Mouse (Mus musculus) lung, postnatal 36 days (tissue): ENCODE measurements around the gene Polk.

Experiments
- DNase-seq: peaks from one replicate; pipeline ENCODE4 v3.0.0; 2022; ENCODE audit warnings: mixed read lengths

The Polk gene

GRCm38 (mm10) chr13:96542081-96542889, at the start of gene Polk, which contains the start of gene Col4a3bp:
Gene Polk (minus strand): TSS chr13:96542579.
Gene Col4a3bp (plus strand): TSS chr13:96542618.
- DNase-seq: peak; percentile 99

GRCm38 (mm10) chr13:96588642-96589041, 46.3 kb upstream of the Polk start:
- no peak for DNase-seq

GRCm38 (mm10) chr13:96586540-96586939, 44.2 kb upstream of the Polk start:
- DNase-seq: no peak

- DNase-seq: no peak
These were observed 41.8 kb upstream of the Polk start for GRCm38 (mm10) chr13:96584201-96584600.

- no peak for DNase-seq
These were observed 37.6 kb upstream of the Polk start for GRCm38 (mm10) chr13:96579979-96580378.

GRCm38 (mm10) chr13:96579104-96579503, 36.7 kb upstream of the Polk start:
- DNase-seq: no peak

- DNase-seq: peak; percentile 68
These were observed 31.8 kb upstream of the Polk start for GRCm38 (mm10) chr13:96574170-96574569.

GRCm38 (mm10) chr13:96571016-96571361, 28.6 kb upstream of the Polk start:
- no peak for DNase-seq

- DNase-seq: peak; percentile 23
These were observed 28.1 kb upstream of the Polk start for GRCm38 (mm10) chr13:96570313-96571015.

GRCm38 (mm10) chr13:96567977-96568376, 25.6 kb upstream of the Polk start:
- no peak for DNase-seq

GRCm38 (mm10) chr13:96555099-96555498, 12.7 kb upstream of the Polk start:
- DNase-seq: no peak

- peak; percentile 36 for DNase-seq
These were observed 5.6 kb upstream of the Polk start for GRCm38 (mm10) chr13:96547941-96548340.

- no peak for DNase-seq
These were observed 4.9 kb upstream of the Polk start for GRCm38 (mm10) chr13:96547250-96547649.

- peak; percentile 48 for DNase-seq
These were observed 2.1 kb upstream of the Polk start for GRCm38 (mm10) chr13:96544506-96544905.

GRCm38 (mm10) chr13:96542901-96543891, 817 bp upstream of the Polk start:
- peak; percentile 57 for DNase-seq

- DNase-seq: no peak
These were observed 998 bp downstream of the Polk start for GRCm38 (mm10) chr13:96541381-96541780.

GRCm38 (mm10) chr13:96538103-96538502, 4.3 kb downstream of the Polk start:
- peak; percentile 28 for DNase-seq

GRCm38 (mm10) chr13:96536821-96537572, 5.4 kb downstream of the Polk start:
- DNase-seq: no peak

GRCm38 (mm10) chr13:96533742-96534141, 8.6 kb downstream of the Polk start:
- DNase-seq: no peak

GRCm38 (mm10) chr13:96532176-96532575, 10.2 kb downstream of the Polk start:
- DNase-seq: no peak

GRCm38 (mm10) chr13:96530064-96530463, 12.3 kb downstream of the Polk start:
- no peak for DNase-seq

- no peak for DNase-seq
These were observed 12.8 kb downstream of the Polk start for GRCm38 (mm10) chr13:96529542-96529941.
